Mouse (Mus musculus) ES-E14 (cell line): ENCODE results near the gene Igsf21. TPM values are rescaled to one million over a fixed set of nuclear protein-coding genes. Genes with fewer than 3 reads are reported as not detected.

Experiments
- DNase-seq: peaks from one replicate; pipeline ENCODE4 v3.0.0-alpha.2; 2013; ENCODE audit warnings: low read depth, low spot score
- H3K27ac ChIP-seq: 2 replicates; pipeline ENCODE4 v1.5.1; 2012; ENCODE audit warnings: low read depth, mild to moderate bottlenecking, low read length, moderate library complexity, mixed read lengths; ENCODE audit not compliant: poor library complexity, insufficient read depth, severe bottlenecking
- H3K36me3 ChIP-seq: 2 replicates; pipeline ENCODE4 v1.6.1; 2012; ENCODE audit warnings: mild to moderate bottlenecking, low read length, moderate library complexity, mixed read lengths; ENCODE audit not compliant: control insufficient read depth, poor library complexity, insufficient read depth, severe bottlenecking
- H3K4me1 ChIP-seq, 2 experiments: fragments of 150-350 bp in 1 of 2; sonication (generic) in 1 of 2; 2 replicates each; pipeline ENCODE4 v1.6.1; 2012; ENCODE audit warnings: low read length in 2 of 2, mild to moderate bottlenecking in 1 of 2, mixed read lengths in 1 of 2; ENCODE audit not compliant: control insufficient read depth in 2 of 2, insufficient read depth in 2 of 2, poor library complexity in 1 of 2
- H3K4me3 ChIP-seq, 2 experiments: fragments of 150-350 bp in 1 of 2; sonication (generic) in 1 of 2; 2 replicates each; pipeline ENCODE4 v1.5.1; 2012; ENCODE audit warnings: low read length in 2 of 2, low read depth in 1 of 2, mild to moderate bottlenecking in 1 of 2, mixed read lengths in 1 of 2; ENCODE audit not compliant: insufficient read depth in 1 of 2, poor library complexity in 1 of 2, severe bottlenecking in 1 of 2
- H3K9ac ChIP-seq: 2 replicates; pipeline ENCODE4 v1.6.1; 2012; ENCODE audit warnings: low read depth, mild to moderate bottlenecking, low read length, mixed read lengths; ENCODE audit not compliant: poor library complexity, insufficient read depth, severe bottlenecking
- H3K9me3 ChIP-seq: fragments of 150-350 bp; sonication (generic); 2 replicates; pipeline ENCODE4 v1.6.1; 2012; ENCODE audit warnings: low read depth, mild to moderate bottlenecking, low read length; ENCODE audit not compliant: control insufficient read depth, insufficient read depth
- CHD2 ChIP-seq: IDR thresholded peaks from 2 replicates; pipeline ENCODE4 v1.6.1; 2014; ENCODE audit warnings: mild to moderate bottlenecking, low read depth, low read length, inconsistent platforms
- HCFC1 ChIP-seq: IDR thresholded peaks from 2 replicates; pipeline ENCODE4 v1.6.1; 2012; ENCODE audit warnings: low read length, inconsistent platforms, borderline replicate concordance; ENCODE audit not compliant: insufficient read depth
- MAFK ChIP-seq: IDR thresholded peaks from 2 replicates; pipeline ENCODE4 v1.6.1; 2014; ENCODE audit warnings: mild to moderate bottlenecking, low read depth, low read length, inconsistent platforms; ENCODE audit not compliant: insufficient read depth
- ZC3H11A ChIP-seq: IDR thresholded peaks from 2 replicates; pipeline ENCODE4 v1.6.1; 2012; ENCODE audit warnings: low read depth, mild to moderate bottlenecking, inconsistent platforms, low read length, borderline replicate concordance
- ZNF384 ChIP-seq: IDR thresholded peaks from 2 replicates; pipeline ENCODE4 v1.6.1; 2012; ENCODE audit warnings: low read depth, low read length, inconsistent platforms
- in situ Hi-C, 2 experiments: fragments of 600-800 bp; cut with MboI; formaldehyde crosslinking; loops; one replicate each; pipeline ENCODE4 v1.15.1; 2025; ENCODE audit warnings: low sequenced_read_pairs in 2 of 2, inconsistent platforms in 1 of 2; ENCODE audit not compliant: unreplicated experiment in 2 of 2
- total RNA-seq: library from RNA; depleted of rRNA; stranded (reverse); fragments of 300-350 nt; gene quantifications from 2 replicates; pipeline ENCODE4 v1.2.3, GENCODE M21; 2012

The Igsf21 gene
- total RNA-seq, 1 experiment: 2.5 TPM

- Histone ChIP-seq H3K4me3 (peak overlapping the region; percentile 16 to 22; a peak in 2 of 4 replicates), H3K36me3 (no peaks in the 10 kb centered on the region), H3K27ac (no peak overlapping the region), H3K9ac (no peak overlapping the region; the same call in 1 of the 2 replicates), H3K9me3 (no peaks in the 10 kb centered on the region), H3K4me1 (peaks cover 0 to 30% of the 10 kb centered on the region in 2 experiments; a peak in 2 of 4 replicates)
- no peak for DNase-seq
- no peak for TF ChIP-seq CHD2
- no peak for TF ChIP-seq MAFK
- TF ChIP-seq ZNF384: no peak
- no peak for TF ChIP-seq HCFC1
- in situ Hi-C loops: no loop called here
These were observed 208.7 kb downstream of the Igsf21 start for GRCm38 (mm10) chr4:140037784-140038387.

- H3K9me3 ChIP-seq: no peaks in the 10 kb centered on the region
- in situ Hi-C loops: no loop called here
- H3K9ac ChIP-seq: no peak overlapping the region
- H3K27ac ChIP-seq: no peak overlapping the region
- H3K36me3 ChIP-seq: no peaks in the 10 kb centered on the region
- H3K4me1 ChIP-seq: peaks cover 0 to 28% of the 10 kb centered on the region in 2 experiments; a peak in 2 of 4 replicates
- H3K4me3 ChIP-seq: peak overlapping the region in 1 of 2 experiments; percentile 39; a peak in 2 of 4 replicates
- TF ChIP-seq ZC3H11A (no peak), ZNF384 (no peak), MAFK (no peak), CHD2 (no peak), HCFC1 (no peak)
- DNase-seq: no peak
These were observed 211.4 kb downstream of the Igsf21 start for GRCm38 (mm10) chr4:140035232-140035631.

GRCm38 (mm10) chr4:140033394-140033793 lies 213.2 kb downstream of the Igsf21 start:
- in situ Hi-C loops: no loop called here
- Histone ChIP-seq H3K36me3 (no peaks in the 10 kb centered on the region), H3K4me1 (peaks cover 0 to 23% of the 10 kb centered on the region in 2 experiments; a peak in 2 of 4 replicates), H3K9ac (no peak overlapping the region), H3K27ac (no peak overlapping the region), H3K9me3 (no peaks in the 10 kb centered on the region), H3K4me3 (no peak overlapping the region)
- DNase-seq: peak; percentile 67
- no peak for TF ChIP-seq ZC3H11A
- TF ChIP-seq ZNF384: no peak
- no peak for TF ChIP-seq MAFK
- no peak for TF ChIP-seq HCFC1
- TF ChIP-seq CHD2: no peak

GRCm38 (mm10) chr4:140030415-140030814 lies 216.2 kb downstream of the Igsf21 start:
- Histone ChIP-seq H3K9me3 (no peaks in the 10 kb centered on the region), H3K4me3 (no peak overlapping the region)

GRCm38 (mm10) chr4:140030040-140030386 lies 216.6 kb downstream of the Igsf21 start:
- Histone ChIP-seq H3K9ac (no peak overlapping the region), H3K36me3 (no peaks in the 10 kb centered on the region), H3K4me1 (peaks cover 0 to 13% of the 10 kb centered on the region in 2 experiments; a peak in 2 of 4 replicates), H3K4me3 (no peak overlapping the region), H3K9me3 (no peaks in the 10 kb centered on the region), H3K27ac (no peak overlapping the region)
- TF ChIP-seq HCFC1: no peak
- TF ChIP-seq ZNF384: no peak
- TF ChIP-seq MAFK: no peak
- TF ChIP-seq CHD2: no peak
- no peak for TF ChIP-seq ZC3H11A
- no peak for DNase-seq
- in situ Hi-C loops: no loop called here

More at GRCm38 (mm10) chr4:140030415-140030814, 216.2 kb downstream of the Igsf21 start:
- Histone ChIP-seq H3K4me1 (peaks cover 0 to 15% of the 10 kb centered on the region in 2 experiments; a peak in 2 of 4 replicates), H3K36me3 (no peaks in the 10 kb centered on the region), H3K9ac (no peak overlapping the region), H3K27ac (no peak overlapping the region)
- no peak for DNase-seq
- in situ Hi-C loops: no loop called here
- TF ChIP-seq ZNF384: no peak
- TF ChIP-seq MAFK: no peak
